Mouse (Mus musculus) CH12.LX (cell line): ENCODE measurements around the gene Cpt1b.
A peak's percentile ranks its signal among the peaks of the same experiment; 100 is the strongest.

ENCODE experiments used
- CTCF ChIP-seq, 2 experiments: IDR thresholded peaks in 1 of 2; conservative IDR thresholded peaks in 1 of 2; 2 replicates each; pipeline ENCODE4 v1.5.1; 2011 to 2012; ENCODE audit warnings: low read depth in 2 of 2, low read length in 2 of 2, improper control_type of control experiment in 1 of 2, inconsistent platforms in 1 of 2, mild to moderate bottlenecking in 1 of 2, moderate library complexity in 1 of 2
- EP300 ChIP-seq: IDR thresholded peaks from 2 replicates; pipeline ENCODE4 v1.6.1; 2011; ENCODE audit warnings: low read length, improper control_type of control experiment
- HCFC1 ChIP-seq: IDR thresholded peaks from 2 replicates; pipeline ENCODE4 v1.6.1; 2012; ENCODE audit warnings: low read depth, mild to moderate bottlenecking, inconsistent platforms, low read length, improper control_type of control experiment
- MAX ChIP-seq: IDR thresholded peaks from 2 replicates; pipeline ENCODE4 v1.6.1; 2011; ENCODE audit warnings: low read length, improper control_type of control experiment
- POLR2A ChIP-seq: IDR thresholded peaks from 2 replicates; pipeline ENCODE4 v1.6.1; 2011; ENCODE audit warnings: low read depth, mild to moderate bottlenecking, improper control_type of control experiment, low read length
- SIN3A ChIP-seq: IDR thresholded peaks from 2 replicates; pipeline ENCODE4 v1.6.1; 2012; ENCODE audit warnings: low read length, improper control_type of control experiment, inconsistent platforms
- SMC3 ChIP-seq: IDR thresholded peaks from 2 replicates; pipeline ENCODE4 v1.6.1; 2011; ENCODE audit warnings: low read depth, low read length, improper control_type of control experiment
- TBP ChIP-seq: conservative IDR thresholded peaks from 2 replicates; pipeline ENCODE4 v1.6.1; 2011; ENCODE audit warnings: low read depth, low read length, improper control_type of control experiment
- TCF12 ChIP-seq: IDR thresholded peaks from 2 replicates; pipeline ENCODE4 v1.6.1; 2014; ENCODE audit warnings: low read depth, mild to moderate bottlenecking, inconsistent platforms, low read length, improper control_type of control experiment
- ZMIZ1 ChIP-seq: IDR thresholded peaks from 2 replicates; pipeline ENCODE4 v1.6.1; 2012; ENCODE audit warnings: low read depth, mild to moderate bottlenecking, inconsistent platforms, low read length, improper control_type of control experiment

GRCm38 (mm10) chr15:89463334-89464235 is 37.9 kb upstream of the Cpt1b start:
- TF ChIP-seq POLR2A (peak; percentile 69), HCFC1 (no peak), ZMIZ1 (no peak; the same call in 1 of the 2 replicates), SMC3 (peak; percentile 23), TBP (peak; percentile 86), EP300 (no peak), CTCF (conservative IDR thresholded peaks at IDR 0.05 in 1 of 2, IDR thresholded peaks at IDR 0.05 in 1 of 2; ENCODE audit: low read depth in 2 of 2, low read length in 2 of 2) (peak in 1 of 2 experiments; percentile 53; a peak in 2 of 4 replicates), MAX (no peak), TCF12 (no peak), SIN3A (no peak)
